Mouse (Mus musculus) lung, postnatal 0 days (tissue): ENCODE measurements at regions not wholly inside any gene's neighbourhood (a gene's known extent, or its start where the extent isn't known, plus 50 kb on each side); places are given as distances from the start of the nearest gene placed in this dataset.

Experiments used
- CTCF ChIP-seq: IDR thresholded peaks from 2 replicates; pipeline ENCODE4 v1.5.1; 2016; ENCODE audit warnings: antibody characterized with exemption, mild to moderate bottlenecking
- EP300 ChIP-seq: IDR thresholded peaks from 2 replicates; pipeline ENCODE4 v1.6.1; 2016; ENCODE audit warnings: antibody characterized with exemption, mild to moderate bottlenecking, control low read depth

DNA sequence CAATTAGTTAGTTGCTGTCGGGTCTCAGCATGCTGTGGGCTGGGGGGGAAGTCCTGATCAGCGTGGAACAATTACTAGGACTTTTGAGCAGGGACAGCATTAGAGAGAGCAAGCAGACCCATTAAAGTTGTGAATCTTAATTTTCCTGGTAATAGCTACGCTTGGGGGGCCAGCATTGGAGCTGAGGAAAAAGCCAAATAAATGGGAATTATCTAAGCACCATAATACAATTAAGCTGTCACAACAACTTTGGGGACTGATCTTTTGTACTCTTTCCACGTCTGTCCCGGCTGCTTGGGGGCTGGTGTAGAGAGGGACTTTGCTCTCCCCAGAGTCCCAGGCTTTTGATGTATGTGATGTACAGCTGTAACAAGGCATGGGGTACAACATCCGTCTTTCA lies 81.3 kb upstream of the Tmtc4 start:
- TF ChIP-seq CTCF (no peak), EP300 (no peak)
